Mouse (Mus musculus) myocyte (in vitro differentiated cells): ENCODE data around the gene Ccn1.
A peak's percentile ranks its signal among the peaks of the same experiment; 100 is the strongest.

ENCODE experiments used
- E2F4 ChIP-seq: IDR thresholded peaks from one replicate; pipeline ENCODE4 v1.6.1; 2011; ENCODE audit warnings: mild to moderate bottlenecking, control low read depth, moderate library complexity; ENCODE audit not compliant: insufficient read depth
- MAX ChIP-seq: IDR thresholded peaks from one replicate; pipeline ENCODE4 v1.6.1; 2011; ENCODE audit warnings: low read depth, mild to moderate bottlenecking, control low read depth
- MYOD1 ChIP-seq, 3 experiments: IDR thresholded peaks; one replicate each; pipeline ENCODE4 v1.6.1; 2011; ENCODE audit warnings: control low read depth in 2 of 3, low read depth in 2 of 3, mild to moderate bottlenecking in 2 of 3, moderate library complexity in 1 of 3; ENCODE audit not compliant: insufficient read length in 2 of 3, control insufficient read depth in 1 of 3
- POLR2A ChIP-seq: IDR thresholded peaks from one replicate; pipeline ENCODE4 v1.6.1; 2011; ENCODE audit warnings: low read depth, mild to moderate bottlenecking, control low read depth, moderate library complexity; ENCODE audit not compliant: insufficient read length
- POLR2AphosphoS2 ChIP-seq: IDR thresholded peaks from one replicate; pipeline ENCODE4 v1.6.1; 2011; ENCODE audit warnings: low read depth, control low read depth; ENCODE audit not compliant: insufficient read length
- TCF12 ChIP-seq: IDR thresholded peaks from one replicate; pipeline ENCODE4 v1.6.1; 2011; ENCODE audit warnings: mild to moderate bottlenecking, control low read depth; ENCODE audit not compliant: poor library complexity, insufficient read depth, severe bottlenecking
- USF1 ChIP-seq: IDR thresholded peaks from one replicate; pipeline ENCODE4 v1.6.1; 2011; ENCODE audit warnings: low read depth, mild to moderate bottlenecking, control low read depth, moderate library complexity

DNA sequence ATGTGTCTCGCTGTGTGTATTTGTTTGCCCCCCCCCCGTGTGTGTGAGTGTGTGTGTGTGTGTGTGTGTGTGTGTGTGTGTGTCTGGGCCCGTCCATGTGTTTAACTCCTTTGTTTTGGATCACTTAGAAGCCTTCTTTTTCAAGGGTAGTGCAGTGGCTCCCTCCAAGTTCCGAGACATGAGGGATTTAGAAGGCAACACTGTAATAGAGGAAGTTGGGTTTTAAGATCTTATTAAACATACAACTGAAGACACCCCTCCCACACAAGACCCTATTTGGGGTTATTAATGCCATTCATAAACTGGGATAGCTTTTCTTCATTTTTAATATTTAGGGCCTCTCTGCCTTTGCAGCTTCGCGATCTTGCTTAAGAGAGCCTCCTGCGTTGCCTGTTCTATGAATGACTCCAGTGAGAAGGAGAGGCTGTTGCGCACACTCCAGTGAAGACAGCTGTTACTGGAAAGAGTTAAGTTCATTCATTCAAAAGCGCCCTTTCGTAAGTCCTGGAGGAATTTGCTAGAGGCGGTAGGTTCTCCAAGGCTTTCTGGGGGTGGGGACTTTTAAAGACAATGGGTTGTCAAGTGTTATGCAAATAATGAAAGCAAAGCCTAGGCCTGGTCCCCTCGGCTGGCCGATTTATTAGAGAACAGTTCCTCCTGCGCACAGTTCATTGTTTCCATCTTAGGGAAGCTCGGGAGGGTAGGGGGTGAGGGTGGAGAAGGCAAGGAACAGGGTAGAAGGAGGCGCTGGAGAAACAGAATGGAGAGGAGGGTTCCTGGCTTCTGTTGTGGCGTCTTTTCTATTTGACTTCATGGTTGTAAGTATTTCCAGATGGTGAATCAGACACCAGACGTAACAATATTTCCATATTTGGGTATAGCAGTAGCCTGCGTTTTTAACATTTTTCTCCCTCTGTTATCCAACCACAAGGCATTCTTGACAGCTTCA, 1.5 kb upstream of the Ccn1 start:
- TF ChIP-seq POLR2A (peak; percentile 12), USF1 (no peak), TCF12 (no peak), MYOD1 (IDR thresholded peaks at IDR 0.05; ENCODE audit: control insufficient read depth in 1 of 3, insufficient read length in 2 of 3, low read depth in 2 of 3) (peak in 1 of 3 experiments; percentile 33), E2F4 (no peak), MAX (no peak), POLR2AphosphoS2 (no peak)
